In the genomic region with DNA sequence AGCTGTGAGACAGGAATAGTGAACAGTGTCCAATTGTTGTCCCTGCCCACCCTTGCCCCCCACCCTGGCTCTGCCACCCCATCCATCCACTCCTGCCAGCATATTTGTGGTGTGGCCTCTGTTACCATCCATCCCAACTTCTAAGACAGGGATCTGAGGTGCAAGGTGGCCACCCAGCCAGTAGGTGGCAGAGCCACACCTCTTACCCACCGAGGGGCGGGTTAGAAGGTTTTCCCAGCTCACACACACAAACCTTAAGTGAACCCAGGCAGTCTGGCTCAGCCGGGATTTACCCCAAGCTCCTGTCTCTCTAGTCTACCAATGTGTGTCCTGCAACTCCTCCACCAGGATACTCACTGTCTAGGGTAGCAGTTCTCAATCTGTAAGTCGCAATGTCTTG, we compare ENCODE assay signal across 9 mouse cellular contexts. TPM values are rescaled to one million over a fixed set of nuclear protein-coding genes. Genes with fewer than 3 reads are reported as not detected.
DNase-seq lines count a peak whose midpoint lies in the region; TF ChIP-seq lines count a peak whose summit lies in the region.
"Had no signal": no experiment of that assay in that cellular context is flagged by ENCODE, and none has a peak within 500 bp of the region (broad histone marks: within the 10 kb centered on the region; RNA-seq: fewer than 3 reads in every experiment).

No protein-coding gene starts in this region.

- DNase-seq in gastrocnemius, adult 2 months, result peak; percentile 59
- DNase-seq in gastrocnemius, postnatal 25 days, result no peak
- DNase-seq in urinary bladder, adult 18-20 months (ENCODE audit: low spot score in 2 of 2), result peak; percentile 19 to 22
- no peak for DNase-seq in urinary bladder, adult 2 months (ENCODE audit: low spot score)
- DNase-seq in cerebellum, adult 9-10 months, result peak; percentile 25
- peak; percentile 65 for DNase-seq in kidney, postnatal 10 days
- DNase-seq in retina, postnatal 1 day, result peak; percentile 65
- DNase-seq in right cerebral cortex, postnatal 14 days, result no peak

- intact Hi-C loops in gastrocnemius, adult 2 months (cut with DNase I), result loop anchor here (2.0 to 5.0 kb wide), 2 partner anchors 217 to 230 kb away; a partner anchor contains a TSS

- no peak overlapping the region for H3K27ac ChIP-seq in gastrocnemius, adult 2 months

- peak; percentile 77 for TF ChIP-seq CTCF in gastrocnemius, adult 2 months (IDR thresholded peaks at IDR 0.05)

- H3K4me3 ChIP-seq in gastrocnemius, adult 2 months, result no peak overlapping the region

RNA-seq across cellular contexts. Expression of a gene that starts 30.5 kb away (rescaled TPM):
- total RNA-seq in gastrocnemius, adult 2 months (2021), result under 1 TPM; 0.11 to 0.82 TPM
- under 1 TPM; 0.29 to 0.79 TPM for total RNA-seq in gastrocnemius, postnatal 25 days (2021)
- 2.8 and 4.1 TPM in 2 replicates for polyA plus RNA-seq in urinary bladder, adult 2 months (2012; rRNA removed)
- total RNA-seq: neutrophil, adult 5-6 weeks had no signal

RNA-seq across cellular contexts. Expression of a gene that starts 32.3 kb away (rescaled TPM):
- total RNA-seq in gastrocnemius, adult 2 months (2021), result 1 to 10 TPM; 2.1 to 2.7 TPM
- 1 to 10 TPM; 4.2 to 5.8 TPM for total RNA-seq in gastrocnemius, postnatal 25 days (2021)
- 4.1 and 5.4 TPM in 2 replicates for polyA plus RNA-seq in urinary bladder, adult 2 months (2012; rRNA removed)

RNA-seq across cellular contexts. Expression of a gene that starts 56.6 kb away (rescaled TPM):
- 10 to 100 TPM; 21.1 to 24.3 TPM for total RNA-seq in gastrocnemius, adult 2 months (2021)
- 10 to 100 TPM; 18.6 to 21.4 TPM for total RNA-seq in gastrocnemius, postnatal 25 days (2021)
- 20.4 and 28.2 TPM in 2 replicates for polyA plus RNA-seq in urinary bladder, adult 2 months (2012; rRNA removed)

Comparison
In these comparisons a context has a peak if more than half of its experiments do, and no peak if none do; other contexts are left out.
1. DNase-seq: peak in gastrocnemius, adult 2 months (single experiment), urinary bladder, adult 18-20 months (2 of 2), cerebellum, adult 9-10 months (single experiment), kidney, postnatal 10 days (single experiment) and retina, postnatal 1 day (single experiment); none in gastrocnemius, postnatal 25 days (single experiment), urinary bladder, adult 2 months (single experiment) and right cerebral cortex, postnatal 14 days (single experiment).